Mouse (Mus musculus) heart, adult 8-10 months (tissue): ENCODE data around the gene Ranbp3l. TPM values are rescaled to one million over a fixed set of nuclear protein-coding genes. Genes with fewer than 3 reads are reported as not detected.
A peak's percentile ranks its signal among the peaks of the same experiment; 100 is the strongest.

Source experiments
- DNase-seq: peaks from one replicate; pipeline ENCODE4 v3.0.0; 2022; ENCODE audit warnings: low spot score
- total RNA-seq, 4 experiments: library from RNA; stranded (reverse); gene quantifications; 2 replicates each; pipeline ENCODE4 v1.2.4; 2022

Ranbp3l gene
- total RNA-seq, 4 experiments from 2014 or later, result not detected

DNA sequence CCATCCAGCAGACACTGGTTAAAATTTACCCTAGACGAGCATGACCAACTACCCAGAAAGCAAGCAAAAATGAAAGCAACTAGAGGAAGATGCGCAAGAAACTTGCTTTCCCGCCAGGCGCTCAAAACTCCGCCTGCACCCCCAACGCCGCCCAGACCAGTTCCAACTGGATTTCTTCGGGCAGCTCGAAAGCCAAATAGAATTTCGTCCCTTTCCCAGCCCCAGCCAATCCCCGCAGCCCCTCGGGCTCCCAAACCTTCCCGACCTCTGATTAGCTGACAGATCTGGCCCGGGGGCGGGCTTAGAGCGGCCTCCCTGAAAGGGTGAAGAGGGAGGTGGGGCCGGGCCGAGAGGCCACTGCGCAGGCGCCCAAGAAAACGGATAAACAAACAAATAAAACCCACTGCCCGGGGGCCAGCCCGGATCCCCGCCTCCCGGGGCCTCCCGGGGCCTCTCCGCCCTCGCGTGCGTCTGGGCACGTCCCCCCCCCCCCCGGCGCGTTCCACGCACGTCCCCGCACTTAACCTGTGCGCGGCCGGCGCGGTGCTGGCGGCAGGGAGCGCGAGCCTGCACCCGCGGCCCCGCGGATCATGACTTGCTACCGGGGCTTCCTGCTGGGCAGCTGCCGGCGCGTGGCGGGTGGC is 103.3 kb downstream of the Ranbp3l start, which contains the start of gene Nadk2:
Gene Nadk2 (plus strand): TSS at position 349 of the 644 bp plus-strand sequence.
- peak; percentile 99 for DNase-seq

DNA sequence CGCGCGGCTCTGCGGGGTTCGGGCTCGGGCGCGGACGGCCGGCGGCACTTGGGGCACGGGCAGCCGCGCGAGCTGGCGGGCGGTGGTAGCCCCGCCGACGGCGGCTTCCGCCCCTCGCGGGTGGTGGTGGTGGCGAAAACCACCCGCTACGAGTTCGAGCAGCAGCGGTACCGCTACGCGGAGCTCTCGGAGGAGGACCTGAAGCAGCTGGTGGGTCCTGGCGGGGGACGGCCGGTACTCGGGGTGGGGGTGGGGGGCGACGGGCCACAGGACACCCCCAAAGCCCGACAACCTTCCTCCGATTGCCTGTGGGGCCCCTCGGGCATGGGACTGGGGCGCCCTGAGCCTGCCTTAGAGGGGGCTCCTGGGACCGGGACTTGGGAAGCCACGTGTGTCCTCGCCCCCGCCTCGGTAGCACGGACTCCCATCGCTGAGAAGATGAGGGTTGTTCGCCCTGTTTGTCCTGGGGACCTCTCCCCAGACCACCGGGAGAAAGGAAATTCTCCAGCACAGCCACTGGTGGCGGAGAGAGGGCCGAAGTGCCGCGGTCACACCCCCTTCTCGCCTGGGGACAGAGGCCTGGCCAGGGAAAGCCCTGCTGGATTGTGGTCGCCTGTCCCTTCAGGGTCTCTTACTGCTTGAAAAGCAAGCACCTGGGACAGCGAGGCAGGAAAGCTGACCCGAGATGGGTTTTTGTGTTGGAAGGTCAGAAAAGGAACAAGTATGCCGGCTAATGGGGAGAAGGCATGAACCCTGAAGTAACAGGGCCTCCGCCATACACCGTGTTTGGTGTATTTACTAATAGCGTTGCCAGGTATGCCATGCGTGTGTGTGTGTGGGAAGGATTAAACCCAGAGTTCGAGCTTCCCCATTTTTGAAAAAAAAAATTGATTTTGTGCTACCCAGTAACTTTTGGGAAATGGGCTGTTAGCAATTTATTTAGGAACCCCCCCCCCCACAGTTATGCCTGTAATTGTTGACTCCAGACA is 104.1 kb downstream of the Ranbp3l start:
- DNase-seq, result peak; percentile 35

DNA sequence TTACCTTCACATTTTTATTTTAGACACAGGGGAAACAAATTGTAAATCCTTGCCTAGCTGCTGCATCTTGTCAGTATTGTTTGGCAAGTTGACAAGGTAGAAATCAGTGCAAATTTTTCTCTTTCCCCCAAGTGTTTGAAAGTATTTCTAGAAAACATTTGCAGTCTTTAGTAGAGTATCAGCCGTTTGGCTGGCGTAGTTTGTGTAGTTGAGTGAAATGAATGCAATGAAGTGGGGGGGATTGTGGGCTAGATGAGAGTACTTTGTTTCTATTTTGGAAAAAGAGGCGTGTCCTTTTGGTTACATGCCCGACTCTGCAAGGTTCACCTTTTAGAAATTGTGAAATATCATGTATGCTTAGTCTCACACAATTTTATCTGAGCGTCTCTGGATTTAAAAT is 104.9 kb downstream of the Ranbp3l start:
- DNase-seq, result peak; percentile 44

DNA sequence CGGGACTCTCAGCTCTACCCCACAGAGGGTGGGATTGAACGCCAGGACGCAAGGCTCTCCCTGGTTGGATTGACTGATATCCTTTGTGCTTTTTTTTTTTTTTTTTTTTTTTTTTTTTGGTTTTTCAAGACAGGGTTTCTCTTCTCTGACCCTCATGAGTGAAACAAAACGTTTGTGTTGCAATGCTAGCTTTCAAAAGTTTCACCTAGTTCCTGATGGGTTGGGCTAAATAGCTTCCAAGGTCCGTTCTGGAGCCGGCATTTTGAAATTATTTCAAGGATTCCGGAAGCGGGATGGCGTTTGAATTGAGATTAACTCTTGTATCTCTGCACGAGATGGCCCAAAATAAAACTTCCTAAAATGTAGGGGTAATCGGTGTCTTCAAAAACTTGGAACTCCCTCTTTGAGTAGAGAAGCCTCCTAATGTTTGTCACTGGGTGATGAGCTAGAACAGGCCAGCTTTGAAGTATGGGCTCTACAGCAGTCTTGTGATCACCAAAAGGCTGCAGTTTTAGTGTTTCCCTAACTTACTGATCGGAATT is 105.4 kb downstream of the Ranbp3l start:
- no peak for DNase-seq

DNA sequence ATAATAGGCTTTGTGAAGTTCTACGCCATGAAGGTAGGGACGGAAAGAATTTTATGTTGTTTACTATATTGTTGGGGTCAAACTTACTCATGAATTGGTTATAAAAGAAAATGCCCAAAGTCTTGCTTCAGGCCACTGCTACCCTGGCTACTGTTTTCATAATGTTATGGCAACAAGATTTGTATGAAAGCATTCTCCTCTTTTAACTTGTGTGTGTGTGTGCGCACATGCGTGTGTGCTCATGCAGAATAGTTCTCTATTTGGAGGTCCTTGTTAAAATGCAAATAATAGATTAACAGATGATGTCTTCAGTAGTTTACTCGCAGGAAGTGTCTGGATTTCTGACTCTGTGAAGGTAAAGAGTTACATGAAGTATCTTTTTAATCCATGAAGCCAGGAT is 105.9 kb downstream of the Ranbp3l start:
- DNase-seq, result no peak

DNA sequence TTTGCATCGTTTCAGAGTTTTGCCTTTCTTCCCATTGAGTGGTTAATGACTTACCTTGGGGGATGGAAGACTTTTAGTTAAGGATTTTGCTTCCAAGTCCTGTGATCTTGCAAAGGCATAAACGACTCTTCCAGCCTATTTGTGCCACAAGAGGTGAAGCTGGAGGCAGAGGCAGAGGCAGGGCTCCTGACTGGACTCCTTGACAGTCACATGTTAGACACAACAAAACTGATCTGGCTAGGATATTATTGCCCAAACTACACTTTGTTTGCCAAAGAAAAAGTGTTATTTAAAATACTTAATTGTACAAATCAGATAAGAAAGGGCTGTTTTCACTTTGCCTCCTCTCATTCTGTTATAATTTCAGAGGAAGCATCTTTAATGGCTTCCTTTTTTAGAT is 106.4 kb downstream of the Ranbp3l start:
- DNase-seq, result no peak

DNA sequence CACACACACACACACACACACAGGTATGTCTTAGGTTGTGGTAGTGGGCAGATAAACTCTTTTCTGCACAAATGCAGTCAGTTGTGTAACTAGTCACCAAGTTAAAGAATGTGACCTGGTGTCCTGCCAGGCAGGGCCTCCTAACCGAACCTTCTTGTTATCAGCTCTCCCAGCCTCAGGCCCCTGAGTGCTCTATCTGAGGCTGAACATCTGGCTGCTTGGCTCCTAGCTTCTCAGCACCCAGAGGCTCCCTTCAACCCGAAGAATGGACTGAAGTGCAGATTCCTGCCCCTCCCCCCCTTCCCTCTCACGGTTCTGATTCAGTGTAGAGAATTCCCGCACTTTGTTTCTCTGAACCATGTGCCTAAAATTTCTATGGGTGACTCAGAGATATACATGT is 106.9 kb downstream of the Ranbp3l start:
- DNase-seq, result no peak

DNA sequence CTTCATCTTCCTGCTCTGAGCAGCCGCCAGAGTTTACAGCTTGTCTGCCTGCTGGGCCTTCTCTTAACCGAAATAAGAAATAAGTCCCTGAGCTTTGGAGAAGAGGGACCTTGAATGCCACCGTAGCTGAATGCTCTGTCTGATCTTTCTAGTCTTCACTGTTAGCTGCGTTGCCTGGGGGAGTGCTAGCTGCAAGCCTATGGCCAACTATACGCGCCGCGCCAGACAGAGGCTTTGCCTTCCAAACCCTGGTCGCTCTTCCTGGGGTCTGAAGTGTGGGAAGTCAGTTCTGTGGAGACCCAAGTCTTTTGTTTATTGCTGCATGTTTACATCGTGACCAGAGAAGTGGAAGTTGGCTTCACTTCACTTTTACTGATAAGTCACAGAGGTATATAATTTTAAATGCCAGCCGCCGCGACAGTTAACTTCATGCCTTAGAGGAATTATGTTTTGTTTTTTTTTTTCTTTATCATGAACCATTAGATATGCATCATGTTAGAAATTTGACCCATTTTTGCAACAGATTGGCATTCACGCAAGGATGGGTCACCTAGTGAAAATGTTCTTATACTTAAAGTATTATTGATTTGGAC is 108.0 kb downstream of the Ranbp3l start:
- no peak for DNase-seq

DNA sequence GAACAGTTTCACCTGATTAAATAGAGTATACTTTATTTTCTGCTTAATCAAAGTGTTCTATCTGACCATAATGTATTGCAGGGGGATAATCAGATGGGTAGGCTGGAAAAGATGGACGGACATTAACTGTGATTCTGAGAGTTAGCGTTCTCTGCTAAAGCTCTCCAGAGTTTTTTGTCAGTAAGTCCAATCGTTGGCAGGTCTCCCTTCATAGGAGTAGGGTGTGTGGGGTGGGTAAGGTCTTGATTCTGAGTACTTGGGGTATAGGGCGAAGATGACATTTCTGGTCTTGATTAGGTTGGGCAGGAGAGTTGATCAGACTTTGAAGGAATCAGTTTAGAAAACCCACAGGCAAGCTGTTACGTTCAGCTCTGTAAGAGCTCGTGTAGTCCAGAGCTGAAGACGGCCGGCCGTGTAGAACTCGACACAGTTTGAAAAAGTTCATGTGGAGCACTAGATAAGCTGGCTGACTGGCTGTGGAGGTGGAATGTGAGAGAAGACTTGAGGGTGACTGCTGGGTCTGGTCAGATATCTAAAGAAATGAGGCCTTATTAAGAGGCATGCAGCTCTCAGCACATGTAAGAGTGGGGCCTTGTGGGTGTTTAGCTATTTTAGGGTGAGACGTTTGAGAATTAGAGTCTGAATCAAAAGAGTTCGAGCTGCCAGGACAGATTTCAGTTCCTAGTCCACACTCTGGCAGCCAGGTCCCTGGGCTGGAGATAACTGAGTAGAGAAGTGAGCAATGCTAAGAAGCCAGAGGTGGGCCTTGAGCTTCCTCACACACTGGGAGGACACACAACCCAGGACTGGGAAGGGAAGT is 110.9 kb downstream of the Ranbp3l start:
- no peak for DNase-seq

DNA sequence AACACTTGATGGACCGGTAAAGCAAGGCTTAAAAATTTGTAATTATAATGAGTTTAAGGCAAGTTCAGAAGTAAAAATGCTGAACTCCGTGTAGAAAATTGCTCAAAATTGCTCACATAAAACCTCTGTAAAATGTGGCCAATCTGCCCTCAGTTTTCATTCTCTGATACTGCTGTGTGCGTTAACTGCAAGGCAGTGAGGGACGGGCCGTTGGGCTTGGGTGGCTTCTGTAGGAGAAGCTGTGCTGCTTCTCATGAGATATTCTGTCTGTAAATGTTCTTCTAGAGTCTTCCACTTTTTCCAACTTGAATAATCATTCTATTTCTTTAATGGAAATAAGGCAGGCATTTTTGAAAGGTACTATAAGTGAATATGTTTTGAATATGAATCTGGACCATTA is 111.9 kb downstream of the Ranbp3l start:
- DNase-seq, result no peak

DNA sequence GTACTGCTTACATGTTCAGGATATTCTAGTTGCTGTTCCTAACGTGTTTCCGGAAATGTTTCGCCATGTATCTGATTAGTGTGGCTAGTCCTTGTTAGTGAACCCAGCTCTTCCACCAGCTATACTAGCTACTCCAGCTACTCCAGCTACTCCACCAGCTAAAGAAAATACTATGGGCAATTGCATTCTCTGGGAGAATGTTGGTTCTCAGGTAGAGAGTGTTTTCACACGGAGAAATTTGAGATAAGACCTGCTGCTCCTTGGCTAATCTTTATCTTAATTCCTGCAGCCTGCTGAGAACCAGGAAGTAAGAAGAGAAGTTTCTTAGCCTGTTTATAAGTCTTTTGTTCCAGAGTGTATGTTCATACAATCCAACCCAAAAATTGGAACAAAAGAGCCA is 112.5 kb downstream of the Ranbp3l start:
- no peak for DNase-seq

DNA sequence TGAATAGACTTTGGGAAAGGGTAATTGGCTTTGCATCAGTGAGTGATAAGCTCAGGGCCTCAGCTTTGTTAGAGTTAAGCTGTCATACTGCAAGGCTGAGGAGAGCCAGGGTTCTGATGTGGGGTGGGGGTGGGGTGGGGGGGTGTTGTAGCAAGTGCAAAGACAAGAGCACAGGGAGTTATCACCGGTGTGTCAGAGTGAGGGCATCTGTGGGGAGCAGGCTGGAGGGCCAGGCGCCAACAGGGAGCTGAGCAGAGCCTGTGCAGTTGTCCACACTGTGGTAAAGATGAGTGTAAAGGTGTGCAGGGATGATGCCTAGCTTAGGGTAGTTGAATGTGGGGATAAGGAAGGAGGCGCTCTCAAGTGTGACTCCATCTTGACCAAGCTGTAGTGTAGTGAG is 113.5 kb downstream of the Ranbp3l start:
- no peak for DNase-seq

DNA sequence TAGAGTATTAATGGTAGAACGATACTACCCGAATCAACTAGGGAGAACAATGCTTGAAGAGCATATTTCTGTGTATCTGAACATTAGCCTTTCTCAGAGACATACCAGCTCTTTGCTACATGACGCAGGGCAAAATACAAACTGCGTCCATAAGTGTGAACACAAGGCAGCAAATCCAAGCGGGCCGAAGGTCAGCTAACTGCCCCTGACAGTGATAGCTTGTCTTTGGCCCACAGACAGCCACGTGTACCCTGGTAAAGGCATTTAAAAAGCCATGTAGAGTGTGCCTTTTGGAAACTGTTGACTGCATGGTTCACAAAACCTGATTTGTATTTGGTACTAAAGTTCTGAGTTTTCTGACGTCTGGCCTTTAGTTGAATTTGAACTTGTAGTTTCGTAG is 115.0 kb downstream of the Ranbp3l start:
- DNase-seq, result no peak

DNA sequence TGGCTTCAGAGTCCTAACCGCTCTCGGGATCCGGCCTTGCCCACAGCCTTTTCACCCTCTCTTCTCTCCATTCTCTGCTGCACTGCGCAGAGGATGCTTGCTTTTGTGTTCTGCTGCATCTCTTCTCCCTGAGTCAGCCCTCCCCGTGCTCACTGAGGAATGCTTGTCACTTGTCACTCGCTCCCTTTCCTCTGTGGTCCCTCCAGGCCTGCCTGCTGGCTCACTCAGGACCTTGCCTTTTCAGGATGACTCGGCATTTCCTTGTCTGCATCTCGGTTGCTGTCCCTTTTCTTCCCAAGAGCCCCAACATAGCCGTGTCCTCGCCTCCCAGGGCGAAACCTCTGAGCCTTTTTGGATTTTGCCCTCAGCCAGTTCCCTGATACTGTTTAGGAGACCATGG is 119.1 kb downstream of the Ranbp3l start:
- DNase-seq, result no peak

DNA sequence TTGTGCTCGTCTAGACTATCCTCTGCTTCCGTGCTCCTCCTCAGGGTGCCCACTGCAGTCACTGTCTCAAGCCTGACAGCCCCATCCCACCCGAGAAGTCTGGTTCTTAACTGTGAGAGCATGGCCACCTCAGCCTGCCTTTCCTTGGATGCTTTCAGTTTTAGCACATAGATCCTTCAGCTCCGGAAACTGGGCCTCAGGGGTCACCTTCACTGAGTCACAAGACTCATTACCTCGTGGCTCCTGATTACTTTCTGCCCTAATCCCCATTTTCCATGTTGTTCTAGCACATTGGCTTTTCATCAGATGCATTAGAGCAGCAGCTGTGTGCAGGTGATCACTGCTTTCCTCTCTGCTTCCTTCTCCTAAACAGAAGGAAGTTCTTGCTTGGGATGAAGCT is 119.7 kb downstream of the Ranbp3l start:
- DNase-seq, result no peak

DNA sequence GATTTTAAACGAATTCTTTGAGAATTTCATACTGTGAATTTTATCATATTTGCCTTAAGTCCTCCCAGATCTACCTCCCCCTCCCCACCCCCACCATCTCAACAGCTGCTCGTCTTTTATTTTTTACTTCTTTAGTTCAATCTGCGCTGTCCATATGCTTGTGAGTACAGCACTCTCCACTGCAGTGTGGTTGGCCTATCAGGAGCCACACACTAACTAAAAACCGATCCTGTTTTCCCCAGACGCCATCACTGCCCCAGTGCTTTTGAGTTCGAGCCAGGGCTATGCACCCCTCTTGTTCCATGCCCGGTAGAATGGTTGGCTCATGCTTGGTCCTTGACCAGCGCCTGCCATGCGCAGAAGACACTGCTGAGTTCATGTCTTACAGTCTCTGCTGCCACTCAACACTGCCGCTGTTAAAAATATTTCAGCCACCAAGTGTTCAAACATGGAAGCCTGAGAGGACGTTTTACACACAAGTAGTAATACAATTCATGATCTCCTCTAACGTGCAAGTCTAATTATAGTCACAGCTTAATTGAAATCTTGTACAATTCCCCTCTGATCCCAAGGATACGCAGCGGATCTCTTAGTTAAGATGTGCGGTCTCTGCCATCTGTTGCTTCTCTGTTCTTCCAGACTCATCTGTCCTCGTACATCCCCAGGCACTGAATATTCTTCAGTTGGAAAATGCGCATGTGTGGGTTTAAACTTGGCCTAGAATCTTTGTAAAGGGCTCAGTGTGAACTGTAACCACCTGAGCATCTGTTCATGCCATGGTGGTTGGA is 120.3 kb downstream of the Ranbp3l start:
- DNase-seq, result no peak

DNA sequence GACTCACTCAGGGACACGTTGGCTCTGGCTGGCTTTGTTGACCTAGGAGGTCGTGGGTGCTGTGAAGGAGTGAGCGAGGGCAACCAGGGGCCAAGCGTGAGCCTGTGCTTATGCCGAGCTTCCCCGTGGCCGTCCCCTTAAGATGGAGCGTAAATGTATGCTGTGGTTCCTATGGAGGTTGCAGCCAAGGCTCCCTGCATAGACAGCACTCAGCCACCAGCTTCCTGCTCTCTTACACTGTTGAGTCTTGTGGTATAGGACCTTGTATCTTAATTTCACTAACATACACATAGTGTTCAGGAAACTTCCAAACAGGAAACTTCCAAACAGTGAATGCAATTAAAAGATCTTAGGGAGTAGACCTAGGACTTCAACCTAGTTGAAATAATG is 120.9 kb downstream of the Ranbp3l start:
- no peak for DNase-seq

DNA sequence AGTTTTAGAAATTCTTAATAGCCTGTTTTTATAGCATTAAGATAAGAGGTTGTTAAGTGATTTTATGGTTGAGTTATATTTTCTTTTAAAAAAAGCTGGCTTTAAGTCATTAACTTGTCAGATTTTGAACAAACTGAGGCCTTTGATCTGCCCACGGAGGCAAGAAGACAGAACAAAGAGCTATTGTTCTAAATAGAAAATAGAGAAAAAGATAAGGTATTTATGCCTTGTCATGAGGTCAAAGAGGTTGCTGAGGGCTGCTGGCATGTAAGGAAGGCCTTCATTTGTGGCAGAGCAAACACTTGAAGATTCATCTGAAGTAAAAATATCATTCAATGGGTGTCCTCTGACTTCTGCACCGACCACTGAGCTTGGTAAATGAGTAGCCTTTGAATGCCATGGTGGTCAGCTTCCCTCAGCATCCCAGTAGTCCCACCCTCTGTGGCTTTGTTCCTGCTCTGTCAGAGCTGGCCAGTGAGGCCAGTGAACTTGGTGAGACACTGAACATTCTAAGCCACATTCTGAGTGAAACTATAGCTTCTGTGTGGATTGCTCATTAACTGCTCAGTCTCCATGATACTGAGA is 121.5 kb downstream of the Ranbp3l start:
- DNase-seq, result no peak

DNA sequence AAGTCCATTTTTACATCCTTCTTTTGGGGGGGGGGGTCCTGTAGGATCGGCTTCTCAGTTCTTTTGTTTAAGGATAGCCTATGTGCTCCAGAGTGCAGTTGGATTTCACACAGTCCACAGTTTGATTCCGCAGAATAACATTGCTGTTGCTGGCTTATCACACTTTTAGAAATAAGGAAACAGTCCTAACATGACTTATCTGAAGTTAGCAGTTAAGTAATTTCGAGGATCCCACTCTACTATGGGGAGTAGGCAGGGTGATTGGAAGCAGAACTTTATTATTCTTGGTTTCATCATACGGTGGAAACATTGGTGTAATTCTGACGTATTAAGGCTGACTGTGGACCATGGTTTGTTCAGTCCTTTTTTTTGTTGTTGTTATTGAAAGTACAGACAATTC is 122.9 kb downstream of the Ranbp3l start:
- no peak for DNase-seq
